Mouse (Mus musculus): ENCODE data around the gene Exoc6b.
A peak's percentile ranks its signal among the peaks of the same experiment; 100 is the strongest.

Gene Exoc6b

GRCm38 (mm10) chr6:85069023-85069985, at the start of gene Exoc6b:
Gene Exoc6b (minus strand): TSS chr6:85069513.
- DNase-seq = peak; percentile 87 to 94

GRCm38 (mm10) chr6:85117545-85118511, 48.5 kb upstream of the Exoc6b start:
- peak; percentile 56 to 61 for DNase-seq

- DNase-seq = no peak
These were observed 35.8 kb upstream of the Exoc6b start for GRCm38 (mm10) chr6:85105033-85105615.

GRCm38 (mm10) chr6:85103321-85103720, 34.0 kb upstream of the Exoc6b start:
- no peak for DNase-seq

GRCm38 (mm10) chr6:85096441-85096840, 27.1 kb upstream of the Exoc6b start:
- DNase-seq = no peak

GRCm38 (mm10) chr6:85087425-85087824, 18.1 kb upstream of the Exoc6b start:
- no peak for DNase-seq

- DNase-seq = no peak
These were observed 17.3 kb upstream of the Exoc6b start for GRCm38 (mm10) chr6:85086645-85087044.

- DNase-seq = peak; percentile 53 to 68
These were observed 6.9 kb upstream of the Exoc6b start for GRCm38 (mm10) chr6:85076179-85076720.

GRCm38 (mm10) chr6:85074996-85075395, 5.7 kb upstream of the Exoc6b start:
- no peak for DNase-seq

GRCm38 (mm10) chr6:85068322-85069022, 841 bp downstream of the Exoc6b start:
- DNase-seq = peak in 1 of 2 experiments; percentile 12

- no peak for DNase-seq
These were observed 11.7 kb downstream of the Exoc6b start for GRCm38 (mm10) chr6:85057641-85058040.

GRCm38 (mm10) chr6:85051109-85051508, 18.2 kb downstream of the Exoc6b start:
- no peak for DNase-seq

GRCm38 (mm10) chr6:85046531-85046930, 22.8 kb downstream of the Exoc6b start:
- no peak for DNase-seq

GRCm38 (mm10) chr6:85044621-85045152, 24.6 kb downstream of the Exoc6b start:
- DNase-seq = no peak

GRCm38 (mm10) chr6:85037677-85038076, 31.6 kb downstream of the Exoc6b start:
- DNase-seq = peak; percentile 64 to 65

GRCm38 (mm10) chr6:85029671-85030070, 39.6 kb downstream of the Exoc6b start:
- DNase-seq = no peak

GRCm38 (mm10) chr6:85024403-85024802, 44.9 kb downstream of the Exoc6b start:
- no peak for DNase-seq

GRCm38 (mm10) chr6:85017011-85017410, 52.3 kb downstream of the Exoc6b start:
- DNase-seq = no peak

- DNase-seq = no peak
These were observed 55.4 kb downstream of the Exoc6b start for GRCm38 (mm10) chr6:85013906-85014305.

GRCm38 (mm10) chr6:85010397-85010796, 58.9 kb downstream of the Exoc6b start:
- no peak for DNase-seq

- DNase-seq = no peak
These were observed 73.9 kb downstream of the Exoc6b start for GRCm38 (mm10) chr6:84995418-84995817.

GRCm38 (mm10) chr6:84976563-84976971, 92.7 kb downstream of the Exoc6b start:
- no peak for DNase-seq

All from cerebellum, adult 18-20 months (tissue).